Mouse (Mus musculus) hindbrain, embryonic 14.5 days (tissue): Measurements from ENCODE around the gene Tigar. TPM values are rescaled to one million over a fixed set of nuclear protein-coding genes. Genes with fewer than 3 reads are reported as not detected.

Experiments
- ATAC-seq: fragments of 200-750 bp; cut with Nextera tagmentation; 2 replicates; pipeline ENCODE4 v1.8.0; 2017; ENCODE audit warnings: moderate number of reproducible peaks, mild to moderate bottlenecking, moderate TSS enrichment, moderate library complexity; ENCODE audit not compliant: low FRiP score
- DNase-seq: peaks from one replicate; pipeline ENCODE4 v3.0.0-alpha.2; 2015; ENCODE audit warnings: low spot score
- H3K27ac ChIP-seq: fragments of 300-500 bp; sonication (generic); 2 replicates; pipeline ENCODE4 v1.5.1; 2014; ENCODE audit warnings: mild to moderate bottlenecking, moderate library complexity
- H3K27me3 ChIP-seq: fragments of 300-500 bp; sonication (generic); 2 replicates; pipeline ENCODE4 v1.6.1; 2014; ENCODE audit warnings: mild to moderate bottlenecking, low read length, mixed read lengths; ENCODE audit not compliant: control insufficient read depth, insufficient read depth
- H3K36me3 ChIP-seq: fragments of 300-500 bp; sonication (generic); replicated peaks from 2 replicates; pipeline ENCODE4 v1.6.1; 2014; ENCODE audit not compliant: control insufficient read depth, insufficient read depth
- H3K4me1 ChIP-seq: fragments of 300-500 bp; sonication (generic); replicated peaks from 2 replicates; pipeline ENCODE4 v1.6.1; 2014; ENCODE audit warnings: antibody characterized with exemption, low read length, mixed read lengths; ENCODE audit not compliant: control insufficient read depth, insufficient read depth
- H3K4me2 ChIP-seq: fragments of 300-500 bp; sonication (generic); replicated peaks from 2 replicates; pipeline ENCODE4 v1.6.1; 2014; ENCODE audit warnings: mild to moderate bottlenecking, moderate library complexity
- H3K4me3 ChIP-seq: fragments of 300-500 bp; sonication (generic); replicated peaks from 2 replicates; pipeline ENCODE4 v1.5.1; 2014; ENCODE audit warnings: mild to moderate bottlenecking, low read length
- H3K9ac ChIP-seq: fragments of 300-500 bp; sonication (generic); 2 replicates; pipeline ENCODE4 v1.6.1; 2014
- H3K9me3 ChIP-seq: fragments of 300-500 bp; sonication (generic); 2 replicates; pipeline ENCODE4 v1.6.1; 2016; ENCODE audit warnings: low read length; ENCODE audit not compliant: control insufficient read depth
- WGBS: fragments of 180-500 bp; shearing (Covaris S2); extraction: QIAGEN DNeasy Blood & Tissue Kit; methylation state at CpG from one replicate; pipeline ENCODE4 v1.1.7; 2014; 5-methylcytosine and 5-hydroxymethylcytosine counted together
- polyA plus RNA-seq: library from polyadenylated mRNA; unstranded; fragments of >200 nt; fragmentation: Nextera tagmentation; extraction: Ambion mirVana; gene quantifications from 2 replicates; pipeline ENCODE4 v1.2.1, GENCODE M21; 2014

The Tigar gene
- polyA plus RNA-seq, 1 experiment from 2014 or later: 6.5 TPM

- Histone ChIP-seq H3K4me3 (peak overlapping the region; percentile 47), H3K4me2 (peak overlapping the region; percentile 79), H3K36me3 (no peaks in the 10 kb centered on the region), H3K4me1 (peaks cover 48% of the 10 kb centered on the region), H3K9me3 (no peaks in the 10 kb centered on the region), H3K27me3 (peaks cover 67% of the 10 kb centered on the region), H3K9ac (peak overlapping the region; percentile 54), H3K27ac (no peak overlapping the region)
- WGBS: under 1% methylated on average over 33 of the region's 34 CpGs
- DNase-seq: peak; percentile 57
- peak; percentile 45; the same call in 1 of the 2 replicates for ATAC-seq
Observed at GRCm38 (mm10) chr6:127150663-127151564, 41.6 kb upstream of the Tigar start.

DNA sequence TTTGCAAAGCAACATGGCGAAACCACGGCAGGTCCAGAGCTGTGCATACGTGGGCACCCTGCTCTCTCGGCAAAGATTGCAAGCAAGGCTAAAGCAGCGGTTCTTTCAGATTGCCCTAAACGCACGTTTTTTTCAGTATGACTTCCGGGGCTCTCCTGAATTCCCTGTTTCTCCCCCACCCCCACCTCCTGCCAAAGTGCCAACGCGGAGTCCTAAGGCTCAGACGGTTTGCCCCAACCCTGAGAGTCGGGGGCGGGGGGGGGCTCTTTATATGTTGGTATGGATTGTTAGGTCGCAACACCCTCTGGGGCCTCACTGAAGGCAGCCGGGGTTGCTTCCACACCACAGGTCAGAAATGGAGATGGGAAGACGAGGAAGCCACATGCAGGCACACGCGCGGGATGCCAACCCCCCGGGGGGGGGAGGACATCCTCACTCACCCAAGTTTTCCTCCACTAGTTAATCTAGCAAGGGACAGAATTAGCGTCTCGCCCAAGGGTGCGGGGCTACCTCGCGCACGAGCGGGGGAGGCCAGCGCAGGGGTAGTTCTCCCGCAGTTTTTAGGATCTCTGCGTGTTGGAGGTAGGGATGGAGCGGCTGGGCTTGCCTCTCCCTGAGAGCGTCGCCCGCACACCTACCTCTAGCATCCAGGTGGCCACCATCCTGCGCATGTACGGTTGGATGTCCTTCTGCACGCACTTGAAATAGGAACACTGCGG lies 40.7 kb upstream of the Tigar start:
- H3K4me1 ChIP-seq: peaks cover 45% of the 10 kb centered on the region
- no peak overlapping the region for H3K27ac ChIP-seq
- under 1% methylated on average over 38 of the region's 38 CpGs for WGBS
- peak overlapping the region; percentile 79 for H3K4me2 ChIP-seq
- ATAC-seq: no peak
- peak overlapping the region; percentile 54 for H3K9ac ChIP-seq
- H3K4me3 ChIP-seq: peak overlapping the region; percentile 47
- peak; percentile 49 for DNase-seq
- H3K27me3 ChIP-seq: peaks cover 59% of the 10 kb centered on the region
- no peaks in the 10 kb centered on the region for H3K36me3 ChIP-seq
- no peaks in the 10 kb centered on the region for H3K9me3 ChIP-seq

DNA sequence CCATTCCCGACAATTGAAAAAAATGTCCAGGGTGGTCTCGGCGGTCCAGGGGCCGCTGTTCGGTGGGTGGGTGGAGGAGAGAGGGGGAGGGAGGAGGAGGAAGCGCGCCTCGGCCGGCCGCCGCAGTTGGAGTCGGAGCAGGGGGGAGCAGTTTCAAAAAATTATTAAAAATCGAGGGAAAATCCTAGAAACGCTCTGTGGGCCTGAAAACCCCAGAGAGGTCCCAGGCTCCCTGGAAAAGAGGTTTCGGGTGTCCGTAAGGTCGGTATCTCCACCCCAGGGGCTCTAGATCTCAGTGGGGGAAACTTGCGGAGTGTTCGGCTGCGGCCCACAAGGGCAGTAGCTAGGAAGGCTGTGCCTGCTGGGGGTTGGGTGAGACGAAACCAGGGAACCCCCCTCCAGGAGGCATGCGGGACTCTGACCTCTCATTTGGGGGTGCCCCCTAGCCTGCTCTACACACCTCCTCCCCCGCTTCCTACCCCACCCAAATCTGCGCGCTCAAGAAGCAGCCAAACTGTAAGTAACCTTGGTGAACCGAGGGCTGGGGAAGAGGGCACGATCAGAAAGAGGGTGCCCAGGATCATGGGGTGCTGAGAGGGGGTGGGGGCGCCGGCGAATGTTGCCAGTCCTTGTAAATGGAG lies 40.1 kb upstream of the Tigar start:
- H3K27me3 ChIP-seq: peaks cover 53% of the 10 kb centered on the region
- H3K9ac ChIP-seq: peak overlapping the region; percentile 54
- under 1% methylated on average over 30 of the region's 30 CpGs for WGBS
- no peak overlapping the region for H3K27ac ChIP-seq
- DNase-seq (no peak), ATAC-seq (no peak)
- H3K4me3 ChIP-seq: peak overlapping the region; percentile 47
- H3K36me3 ChIP-seq: no peaks in the 10 kb centered on the region
- no peaks in the 10 kb centered on the region for H3K9me3 ChIP-seq
- peaks cover 40% of the 10 kb centered on the region for H3K4me1 ChIP-seq
- peak overlapping the region; percentile 79 for H3K4me2 ChIP-seq

DNA sequence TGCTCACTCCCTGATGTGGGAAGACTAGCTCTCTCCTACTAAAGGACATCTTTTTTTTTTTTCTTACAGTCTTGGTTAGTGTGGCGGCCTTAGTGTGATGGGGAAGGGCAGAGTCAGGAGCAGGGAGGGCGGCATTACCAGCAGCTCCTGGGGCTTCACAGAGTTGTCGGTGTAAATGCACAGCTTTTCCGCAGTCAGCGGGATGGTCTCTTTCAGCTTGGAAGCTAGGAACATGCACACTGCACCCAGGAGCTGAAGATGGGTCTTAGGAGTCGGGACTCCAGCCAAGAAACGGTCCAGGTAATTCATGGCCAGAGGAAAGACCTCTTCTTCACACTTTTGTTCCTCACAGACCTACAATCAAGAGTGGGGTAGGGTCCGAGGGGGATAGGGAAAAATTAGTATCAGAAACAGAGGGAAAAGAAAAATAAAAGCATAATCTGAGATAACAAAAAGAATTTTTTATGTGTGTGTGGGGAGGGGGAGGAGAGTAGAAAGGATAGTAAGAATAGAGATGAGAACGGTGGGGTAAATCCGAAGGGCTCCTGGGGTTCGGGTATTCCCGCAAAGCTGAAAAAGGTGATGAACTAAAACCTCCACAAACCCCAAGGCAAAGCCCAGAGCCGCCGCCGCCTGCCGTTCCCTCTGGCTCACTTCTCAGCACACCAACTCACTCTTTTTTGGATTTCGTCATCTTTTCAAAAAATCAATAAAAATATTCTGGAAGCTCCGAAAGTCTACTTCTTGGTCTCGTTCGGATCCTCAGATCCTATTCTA lies 39.4 kb upstream of the Tigar start:
- ATAC-seq (no peak), DNase-seq (no peak)
- H3K4me1 ChIP-seq: peaks cover 40% of the 10 kb centered on the region
- H3K9me3 ChIP-seq: no peaks in the 10 kb centered on the region
- H3K27me3 ChIP-seq: peaks cover 46% of the 10 kb centered on the region
- WGBS: 3% methylated on average over 20 of the region's 20 CpGs
- H3K36me3 ChIP-seq: no peaks in the 10 kb centered on the region
- peak overlapping the region; percentile 47 for H3K4me3 ChIP-seq
- H3K9ac ChIP-seq: peak overlapping the region; percentile 54
- peak overlapping the region; percentile 79 for H3K4me2 ChIP-seq
- no peak overlapping the region for H3K27ac ChIP-seq

DNA sequence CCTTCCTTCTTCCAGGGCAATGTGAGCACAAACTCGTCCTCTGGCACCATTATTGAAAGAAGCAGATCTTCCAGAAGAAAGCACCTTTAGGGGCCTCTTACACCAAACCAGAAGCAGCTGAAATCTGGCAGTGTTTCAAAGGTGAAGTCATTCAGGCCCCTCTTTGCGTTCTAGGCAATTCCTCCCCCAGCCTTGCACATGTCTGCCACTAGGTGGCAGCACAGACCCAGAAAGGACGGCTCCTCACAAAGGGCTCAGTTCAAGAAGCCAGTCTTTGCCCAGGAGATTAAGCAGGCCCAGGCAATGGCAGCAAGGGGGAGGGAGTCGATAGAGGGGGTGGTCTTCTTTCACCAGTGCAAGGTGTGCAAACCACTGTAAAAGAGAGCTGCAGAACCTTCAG lies 38.3 kb upstream of the Tigar start:
- H3K9ac ChIP-seq: no peak overlapping the region
- 3% methylated on average over 4 of the region's 4 CpGs for WGBS
- H3K36me3 ChIP-seq: no peaks in the 10 kb centered on the region
- ATAC-seq (peak; percentile 52), DNase-seq (peak; percentile 95)
- H3K4me1 ChIP-seq: peaks cover 30% of the 10 kb centered on the region
- no peak overlapping the region for H3K27ac ChIP-seq
- no peaks in the 10 kb centered on the region for H3K9me3 ChIP-seq
- no peak overlapping the region for H3K4me3 ChIP-seq
- H3K4me2 ChIP-seq: peak overlapping the region; percentile 79; the same call in 1 of the 2 replicates
- H3K27me3 ChIP-seq: peaks cover 35% of the 10 kb centered on the region

- ATAC-seq (no peak), DNase-seq (no peak)
- Histone ChIP-seq H3K36me3 (no peaks in the 10 kb centered on the region), H3K9ac (no peak overlapping the region), H3K27ac (no peak overlapping the region), H3K27me3 (peaks cover 29% of the 10 kb centered on the region), H3K9me3 (no peaks in the 10 kb centered on the region), H3K4me1 (peaks cover 18% of the 10 kb centered on the region), H3K4me2 (no peak overlapping the region), H3K4me3 (no peak overlapping the region)
- WGBS: 90% methylated on average over 3 of the region's 3 CpGs
Observed at GRCm38 (mm10) chr6:127146322-127146947, 37.1 kb upstream of the Tigar start.

GRCm38 (mm10) chr6:127145464-127146190 lies 36.3 kb upstream of the Tigar start:
- DNase-seq (no peak), ATAC-seq (no peak)
- no peak overlapping the region for H3K27ac ChIP-seq
- H3K9ac ChIP-seq: no peak overlapping the region
- no peaks in the 10 kb centered on the region for H3K9me3 ChIP-seq
- H3K4me1 ChIP-seq: peaks cover 13% of the 10 kb centered on the region
- H3K4me3 ChIP-seq: no peak overlapping the region
- 82% methylated on average over 20 of the region's 20 CpGs for WGBS
- no peak overlapping the region for H3K4me2 ChIP-seq
- H3K36me3 ChIP-seq: no peaks in the 10 kb centered on the region
- peaks cover 24% of the 10 kb centered on the region for H3K27me3 ChIP-seq
